Mouse (Mus musculus): ENCODE data around the gene Rab8b.
"Not testable (repeated sequence)": the region's sequence is repeated elsewhere in the genome, so short reads cannot be mapped to it uniquely, and the experiment has no call there.

DNA sequence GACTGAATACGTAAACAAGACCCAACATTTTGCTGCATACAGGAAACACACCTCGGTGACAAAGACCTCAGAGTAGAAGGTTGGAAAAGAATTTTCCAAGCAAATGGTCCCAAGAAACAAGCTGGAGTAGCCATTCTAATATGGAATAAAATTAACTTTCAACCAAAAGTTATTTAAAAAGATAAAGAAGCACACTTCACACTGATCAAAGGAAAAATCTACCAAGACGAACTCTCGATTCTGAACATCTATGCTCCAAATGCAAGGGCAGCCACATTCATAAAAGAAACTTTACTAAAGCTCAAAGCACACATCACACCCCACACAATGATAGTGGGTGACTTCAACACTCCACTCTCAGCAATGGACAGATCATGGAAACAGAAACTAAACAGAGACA, 27.0 kb downstream of the Rab8b start:
- TF ChIP-seq CTCF (IDR thresholded peaks at IDR 0.05; ENCODE audit: borderline replicate concordance, insufficient read depth, low read depth, low read length); POLR2A (IDR thresholded peaks at IDR 0.05; ENCODE audit: borderline replicate concordance, insufficient read depth, low read length): not testable (repeated sequence)

Measured in cerebellum, adult 2 months (tissue).